Comparison of ENCODE assay signal across 16 mouse cellular contexts in genomic region chr13:108683018-108683417, GRCm38 (mm10).
"Had no signal": no experiment of that assay in that cellular context is flagged by ENCODE, and none has a peak within 500 bp of the region (broad histone marks: within the 10 kb centered on the region; RNA-seq: fewer than 3 reads in every experiment).

No protein-coding gene starts in this region.

- H3K36me3 ChIP-seq: liver, embryonic 13.5 days; liver, embryonic 15.5 days; midbrain, embryonic 13.5 days; midbrain, embryonic 15.5 days; neural tube, embryonic 12.5 days; stomach, embryonic 15.5 days had no signal

- ATAC-seq: liver, postnatal 0 days; midbrain, embryonic 13.5 days; midbrain, embryonic 15.5 days had no signal

- H3K4me3 ChIP-seq: liver, embryonic 13.5 days; liver, embryonic 15.5 days; megakaryocyte, embryonic 14.5 days; midbrain, embryonic 13.5 days; midbrain, embryonic 15.5 days; neural tube, embryonic 12.5 days; stomach, embryonic 15.5 days had no signal

- H3K9ac ChIP-seq: liver, embryonic 13.5 days; liver, embryonic 15.5 days; liver, postnatal 0 days; lung, embryonic 14.5 days; midbrain, embryonic 13.5 days; midbrain, embryonic 15.5 days; neural tube, embryonic 12.5 days; stomach, embryonic 15.5 days had no signal

- H3K27me3 ChIP-seq: liver, embryonic 13.5 days; liver, embryonic 15.5 days; midbrain, embryonic 13.5 days; midbrain, embryonic 15.5 days; neural tube, embryonic 12.5 days; stomach, embryonic 15.5 days had no signal

- H3K4me2 ChIP-seq: liver, embryonic 13.5 days; liver, embryonic 15.5 days; lung, embryonic 14.5 days; midbrain, embryonic 11.5 days; midbrain, embryonic 13.5 days; midbrain, embryonic 15.5 days; neural tube, embryonic 12.5 days; stomach, embryonic 15.5 days had no signal

- H3K27ac ChIP-seq: liver, embryonic 13.5 days; liver, embryonic 15.5 days; macrophage; midbrain, embryonic 13.5 days; midbrain, embryonic 15.5 days; neural tube, embryonic 12.5 days; stomach, embryonic 15.5 days; stomach, postnatal 0 days had no signal

- H3K9me3 ChIP-seq: liver, embryonic 13.5 days; liver, embryonic 15.5 days; midbrain, embryonic 13.5 days; midbrain, embryonic 15.5 days; neural tube, embryonic 12.5 days; stomach, embryonic 15.5 days had no signal

- DNase-seq: liver, embryonic 13.5 days; liver, postnatal 0 days; lung, embryonic 14.5 days; right cerebral cortex, postnatal 14 days; thymus, adult 2 months; thymus, postnatal 25 days; thymus, postnatal 4 days had no signal

- H3K4me1 ChIP-seq: liver, embryonic 13.5 days; liver, embryonic 15.5 days; midbrain, embryonic 13.5 days; midbrain, embryonic 15.5 days; neural tube, embryonic 12.5 days; stomach, embryonic 15.5 days had no signal
